Mouse (Mus musculus) CH12.LX (cell line): ENCODE results near the gene Tmem108. TPM values are rescaled to one million over a fixed set of nuclear protein-coding genes. Genes with fewer than 3 reads are reported as not detected.

Source experiments
- DNase-seq: peaks from one replicate; pipeline ENCODE4 v3.0.0-alpha.2; 2013; ENCODE audit errors: extremely low read depth
- H3K27ac ChIP-seq: 2 replicates; pipeline ENCODE4 v1.5.1; 2012; ENCODE audit warnings: low read depth, mild to moderate bottlenecking, control low read depth, moderate library complexity; ENCODE audit not compliant: insufficient read depth
- H3K27me3 ChIP-seq: replicated peaks from 2 replicates; pipeline ENCODE3; 2012; ENCODE audit warnings: inconsistent platforms
- H3K36me3 ChIP-seq, 2 experiments: replicated peaks in 1 of 2; 2 replicates each; pipeline versions ENCODE3 to v1.6.1; 2012; ENCODE audit warnings: inconsistent platforms in 1 of 2, low read length in 1 of 2, mild to moderate bottlenecking in 1 of 2, mixed read lengths in 1 of 2, moderate library complexity in 1 of 2; ENCODE audit not compliant: control insufficient read depth in 1 of 2, insufficient read depth in 1 of 2
- H3K4me1 ChIP-seq, 2 experiments: 2 replicates each; pipeline ENCODE4 v1.6.1; 2012; ENCODE audit warnings: inconsistent platforms in 1 of 2, moderate library complexity in 1 of 2; ENCODE audit not compliant: insufficient read depth in 2 of 2, control insufficient read depth in 1 of 2
- H3K4me2 ChIP-seq: 2 replicates; pipeline ENCODE4 v1.6.1; 2012; ENCODE audit warnings: low read depth, mild to moderate bottlenecking, control low read depth; ENCODE audit not compliant: poor library complexity, insufficient read depth, severe bottlenecking
- H3K4me3 ChIP-seq, 3 experiments: fragments of 150-350 bp in 1 of 3; sonication (generic) in 1 of 3; replicated peaks in 1 of 3; 2 replicates each; pipeline versions ENCODE3 to v1.5.1; 2011 to 2012; ENCODE audit warnings: low read depth in 2 of 3, low read length in 2 of 3, mild to moderate bottlenecking in 2 of 3, moderate library complexity in 2 of 3, control low read depth in 1 of 3, improper control_type of control experiment in 1 of 3, inconsistent platforms in 1 of 3, mixed read lengths in 1 of 3; ENCODE audit not compliant: poor library complexity in 1 of 3
- H3K79me2 ChIP-seq: replicated peaks from 2 replicates; pipeline ENCODE4 v1.6.1; 2012; ENCODE audit warnings: mild to moderate bottlenecking, moderate library complexity; ENCODE audit not compliant: control insufficient read depth, poor library complexity, insufficient read depth, severe bottlenecking; ENCODE audit errors: extremely low read depth
- H3K9ac ChIP-seq: 2 replicates; pipeline ENCODE4 v1.6.1; 2012; ENCODE audit warnings: low read depth, mild to moderate bottlenecking, control low read depth, moderate library complexity; ENCODE audit not compliant: insufficient read depth
- H3K9me3 ChIP-seq: replicated peaks from 2 replicates; pipeline ENCODE3; 2012; ENCODE audit warnings: low read length, inconsistent platforms, mixed read lengths
- CHD2 ChIP-seq: IDR thresholded peaks from 2 replicates; pipeline ENCODE4 v1.6.1; 2011; ENCODE audit warnings: low read length, improper control_type of control experiment
- E2F4 ChIP-seq: IDR thresholded peaks from 2 replicates; pipeline ENCODE4 v1.6.1; 2011; ENCODE audit warnings: low read depth, low read length, improper control_type of control experiment; ENCODE audit not compliant: insufficient replicate concordance
- EP300 ChIP-seq: IDR thresholded peaks from 2 replicates; pipeline ENCODE4 v1.6.1; 2011; ENCODE audit warnings: low read length, improper control_type of control experiment
- GABPA ChIP-seq: IDR thresholded peaks from 2 replicates; pipeline ENCODE4 v1.6.1; 2012; ENCODE audit warnings: low read depth, low read length, improper control_type of control experiment, inconsistent platforms; ENCODE audit not compliant: insufficient replicate concordance
- HCFC1 ChIP-seq: IDR thresholded peaks from 2 replicates; pipeline ENCODE4 v1.6.1; 2012; ENCODE audit warnings: low read depth, mild to moderate bottlenecking, inconsistent platforms, low read length, improper control_type of control experiment
- IRF4 ChIP-seq: IDR thresholded peaks from 2 replicates; pipeline ENCODE4 v1.6.1; 2014; ENCODE audit warnings: low read depth, mild to moderate bottlenecking, inconsistent platforms, low read length, improper control_type of control experiment
- KAT2A ChIP-seq: IDR thresholded peaks from 2 replicates; pipeline ENCODE4 v1.6.1; 2012; ENCODE audit warnings: low read length, improper control_type of control experiment, inconsistent platforms; ENCODE audit not compliant: insufficient replicate concordance
- MAFK ChIP-seq: IDR thresholded peaks from 2 replicates; pipeline ENCODE4 v1.6.1; 2011; ENCODE audit warnings: low read length, improper control_type of control experiment; ENCODE audit not compliant: insufficient replicate concordance
- MAX ChIP-seq: IDR thresholded peaks from 2 replicates; pipeline ENCODE4 v1.6.1; 2011; ENCODE audit warnings: low read length, improper control_type of control experiment
- MAZ ChIP-seq: IDR thresholded peaks from 2 replicates; pipeline ENCODE4 v1.6.1; 2012; ENCODE audit warnings: low read depth, mild to moderate bottlenecking, inconsistent platforms, low read length, improper control_type of control experiment, moderate library complexity
- MYC ChIP-seq: IDR thresholded peaks from 2 replicates; pipeline ENCODE4 v1.6.1; 2011; ENCODE audit warnings: low read depth, mild to moderate bottlenecking, improper control_type of control experiment, low read length
- NELFE ChIP-seq: IDR thresholded peaks from 2 replicates; pipeline ENCODE4 v1.6.1; 2011; ENCODE audit warnings: low read depth, low read length, improper control_type of control experiment
- POLR2AphosphoS2 ChIP-seq: IDR thresholded peaks from 2 replicates; pipeline ENCODE4 v1.6.1; 2011; ENCODE audit warnings: low read depth, low read length, improper control_type of control experiment
- RAD21 ChIP-seq: IDR thresholded peaks from 2 replicates; pipeline ENCODE4 v1.6.1; 2011; ENCODE audit warnings: low read depth, mild to moderate bottlenecking, low read length, improper control_type of control experiment, moderate library complexity
- RCOR1 ChIP-seq: conservative IDR thresholded peaks from 2 replicates; pipeline ENCODE4 v1.6.1; 2012; ENCODE audit warnings: low read depth, mild to moderate bottlenecking, inconsistent platforms, low read length, improper control_type of control experiment
- SMC3 ChIP-seq: IDR thresholded peaks from 2 replicates; pipeline ENCODE4 v1.6.1; 2011; ENCODE audit warnings: low read depth, low read length, improper control_type of control experiment
- TCF12 ChIP-seq: IDR thresholded peaks from 2 replicates; pipeline ENCODE4 v1.6.1; 2014; ENCODE audit warnings: low read depth, mild to moderate bottlenecking, inconsistent platforms, low read length, improper control_type of control experiment
- UBTF ChIP-seq: IDR thresholded peaks from 2 replicates; pipeline ENCODE4 v1.6.1; 2012; ENCODE audit warnings: low read depth, mild to moderate bottlenecking, inconsistent platforms, low read length, improper control_type of control experiment, moderate library complexity
- USF1 ChIP-seq: IDR thresholded peaks from 2 replicates; pipeline ENCODE4 v1.6.1; 2014; ENCODE audit warnings: low read depth, mild to moderate bottlenecking, inconsistent platforms, low read length, improper control_type of control experiment
- USF2 ChIP-seq: conservative IDR thresholded peaks from 2 replicates; pipeline ENCODE4 v1.6.1; 2011; ENCODE audit warnings: low read depth, low read length, improper control_type of control experiment
- ZC3H11A ChIP-seq: IDR thresholded peaks from 2 replicates; pipeline ENCODE4 v1.6.1; 2012; ENCODE audit warnings: low read depth, mild to moderate bottlenecking, inconsistent platforms, low read length, improper control_type of control experiment
- ZKSCAN1 ChIP-seq: IDR thresholded peaks from 2 replicates; pipeline ENCODE4 v1.6.1; 2012; ENCODE audit warnings: low read depth, inconsistent platforms, low read length, improper control_type of control experiment, borderline replicate concordance
- ZMIZ1 ChIP-seq: IDR thresholded peaks from 2 replicates; pipeline ENCODE4 v1.6.1; 2012; ENCODE audit warnings: low read depth, mild to moderate bottlenecking, inconsistent platforms, low read length, improper control_type of control experiment
- dilution Hi-C: fragments of 300-500 bp; cut with MboI; formaldehyde crosslinking; loops from 2 replicates; pipeline ENCODE4 v1.14.3; 2020; ENCODE audit warnings: low sequenced_read_pairs; ENCODE audit not compliant: extremely low pct_unique_long_range_greater_than_20kb, extremely low pct_ligation_motif_present
- in situ Hi-C: fragments of 300-500 bp; cut with MboI; formaldehyde crosslinking; loops from 3 replicates; pipeline ENCODE4 v1.14.3; 2019; ENCODE audit warnings: low sequenced_read_pairs, low pct_ligation_motif_present, low pct_unique_long_range_greater_than_20kb, mixed read lengths
- polyA plus RNA-seq: library from polyadenylated mRNA; unstranded; fragments of >175 nt; gene quantifications from 2 replicates; pipeline ENCODE4 v1.2.1, GENCODE M21; 2012; ENCODE audit warnings: low read depth; ENCODE audit not compliant: insufficient read length
- total RNA-seq, 2 experiments: library from RNA; depleted of rRNA; stranded (reverse); fragments of 300-350 nt in 1 of 2; fragments of >200 nt in 1 of 2; gene quantifications; 2 replicates each; pipeline ENCODE4 v1.2.3; 2012 to 2014

The Tmem108 gene
- total and polyA plus RNA-seq, 3 experiments: 0.04 to 0.13 (median 0.07) TPM

DNA sequence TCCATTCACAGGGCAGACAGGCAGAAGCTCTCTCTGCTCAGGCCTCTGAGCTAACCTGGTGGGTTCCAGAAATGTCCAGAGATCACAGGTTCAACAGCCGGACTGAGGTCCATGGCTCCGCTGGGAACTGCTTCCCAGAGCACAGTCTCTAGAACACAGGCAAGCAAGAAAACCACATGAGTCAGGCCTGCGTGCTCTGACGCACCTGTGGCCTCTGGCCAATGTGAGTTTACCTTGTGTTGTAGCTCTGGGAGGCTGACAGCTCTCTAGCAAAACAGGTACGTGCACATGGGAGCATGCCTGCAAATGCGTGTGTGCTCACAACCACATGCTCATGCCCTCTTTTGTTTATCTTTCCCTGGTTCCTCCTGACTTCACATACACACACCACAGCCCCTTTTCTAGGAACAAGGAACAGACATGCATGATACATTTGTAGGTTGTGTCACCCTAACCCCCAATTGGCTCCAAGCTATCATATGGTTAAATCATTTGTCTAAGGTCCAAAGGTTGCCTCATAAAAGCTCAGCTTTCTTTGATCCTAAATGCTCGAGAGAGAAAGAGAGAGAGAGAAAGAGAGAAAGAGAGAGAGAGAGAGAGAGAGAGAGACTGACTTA is 254.6 kb downstream of the Tmem108 start:
- Histone ChIP-seq H3K27ac (no peak overlapping the region), H3K27me3 (peaks cover 11% of the 10 kb centered on the region), H3K4me2 (no peak overlapping the region), H3K9me3 (no peaks in the 10 kb centered on the region), H3K4me1 (peaks cover 9 to 37% of the 10 kb centered on the region in 2 experiments), H3K79me2 (no peaks in the 10 kb centered on the region), H3K9ac (no peak overlapping the region), H3K36me3 (no peaks in the 10 kb centered on the region), H3K4me3 (no peak overlapping the region)
- in situ Hi-C loops (no loop called here), dilution Hi-C loops (no loop called here)
- DNase-seq: peak; percentile 1
- TF ChIP-seq ZKSCAN1 (no peak), TCF12 (no peak), MAX (no peak), EP300 (no peak), POLR2AphosphoS2 (no peak), MAZ (no peak), HCFC1 (no peak), E2F4 (no peak), SMC3 (no peak), NELFE (no peak), GABPA (no peak), ZMIZ1 (no peak), UBTF (no peak), IRF4 (no peak), USF2 (no peak), RCOR1 (no peak), CHD2 (no peak), USF1 (no peak), RAD21 (no peak), KAT2A (no peak)

DNA sequence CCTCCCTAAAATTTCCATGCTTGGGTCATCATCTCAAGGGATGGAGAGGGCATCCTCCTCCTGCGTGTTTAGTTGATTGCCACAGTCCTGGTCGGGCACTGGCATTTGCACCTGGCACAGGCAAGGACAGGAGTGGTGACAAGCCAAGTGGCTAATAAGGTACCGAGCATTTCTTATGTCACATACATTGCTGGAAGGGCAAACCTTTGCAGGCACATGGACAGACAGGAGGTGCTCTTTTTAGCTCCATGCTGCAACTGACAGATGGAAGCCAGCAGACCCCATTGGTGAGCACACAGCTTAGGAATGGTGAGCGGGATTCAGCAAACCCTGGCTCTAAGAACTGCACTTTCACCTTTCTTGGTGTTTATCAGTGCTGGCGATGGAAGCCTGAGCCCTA is 256.6 kb downstream of the Tmem108 start:
- in situ Hi-C loops: no loop called here
- dilution Hi-C loops: no loop called here

More for the DNA sequence above, 256.6 kb downstream of the Tmem108 start:
- TF ChIP-seq ZC3H11A (no peak), KAT2A (no peak), USF2 (no peak), HCFC1 (no peak), USF1 (no peak), MYC (no peak), NELFE (no peak), MAFK (no peak), MAX (no peak), ZKSCAN1 (no peak)
- H3K79me2 ChIP-seq: no peaks in the 10 kb centered on the region
- peaks cover 7% of the 10 kb centered on the region for H3K27me3 ChIP-seq
- H3K9me3 ChIP-seq: no peaks in the 10 kb centered on the region
- DNase-seq: no peak
- H3K4me3 ChIP-seq: no peak overlapping the region
- H3K36me3 ChIP-seq: no peaks in the 10 kb centered on the region
- H3K4me2 ChIP-seq: no peak overlapping the region
- H3K27ac ChIP-seq: no peak overlapping the region
- H3K9ac ChIP-seq: no peak overlapping the region
- peaks cover 9 to 37% of the 10 kb centered on the region in 2 experiments for H3K4me1 ChIP-seq
